Mouse (Mus musculus) testis, adult 2 months (tissue): Measurements from ENCODE around the gene Ticam1.

Source experiments
- CTCF ChIP-seq: fragments of 200-500 bp; IDR thresholded peaks from 2 replicates; pipeline ENCODE4 v1.5.1; 2012; ENCODE audit warnings: low read depth, mild to moderate bottlenecking, inconsistent platforms, low read length, moderate library complexity; ENCODE audit not compliant: control insufficient read depth, insufficient read depth, insufficient replicate concordance
- POLR2A ChIP-seq: fragments of 200-500 bp; IDR thresholded peaks from 2 replicates; pipeline ENCODE4 v1.6.1; 2012; ENCODE audit warnings: low read depth, mild to moderate bottlenecking, inconsistent platforms, low read length, moderate library complexity; ENCODE audit not compliant: control insufficient read depth

GRCm38 (mm10) chr17:56257181-56257894 lies 19.2 kb downstream of the Ticam1 start:
- TF ChIP-seq CTCF (no peak), POLR2A (no peak)
